Mouse (Mus musculus) ES-E14 (cell line): Measurements from ENCODE around the gene Mapk10. TPM values are rescaled to one million over a fixed set of nuclear protein-coding genes. Genes with fewer than 3 reads are reported as not detected.
"Not testable (repeated sequence)": the region's sequence is repeated elsewhere in the genome, so short reads cannot be mapped to it uniquely, and the experiment has no call there.

Source experiments
- DNase-seq: peaks from one replicate; pipeline ENCODE4 v3.0.0-alpha.2; 2013; ENCODE audit warnings: low read depth, low spot score
- H3K27ac ChIP-seq: 2 replicates; pipeline ENCODE4 v1.5.1; 2012; ENCODE audit warnings: low read depth, mild to moderate bottlenecking, low read length, moderate library complexity, mixed read lengths; ENCODE audit not compliant: poor library complexity, insufficient read depth, severe bottlenecking
- H3K36me3 ChIP-seq: 2 replicates; pipeline ENCODE4 v1.6.1; 2012; ENCODE audit warnings: mild to moderate bottlenecking, low read length, moderate library complexity, mixed read lengths; ENCODE audit not compliant: control insufficient read depth, poor library complexity, insufficient read depth, severe bottlenecking
- H3K4me1 ChIP-seq, 2 experiments: fragments of 150-350 bp in 1 of 2; sonication (generic) in 1 of 2; 2 replicates each; pipeline ENCODE4 v1.6.1; 2012; ENCODE audit warnings: low read length in 2 of 2, mild to moderate bottlenecking in 1 of 2, mixed read lengths in 1 of 2; ENCODE audit not compliant: control insufficient read depth in 2 of 2, insufficient read depth in 2 of 2, poor library complexity in 1 of 2
- H3K4me3 ChIP-seq, 2 experiments: fragments of 150-350 bp in 1 of 2; sonication (generic) in 1 of 2; 2 replicates each; pipeline ENCODE4 v1.5.1; 2012; ENCODE audit warnings: low read length in 2 of 2, low read depth in 1 of 2, mild to moderate bottlenecking in 1 of 2, mixed read lengths in 1 of 2; ENCODE audit not compliant: insufficient read depth in 1 of 2, poor library complexity in 1 of 2, severe bottlenecking in 1 of 2
- H3K9ac ChIP-seq: 2 replicates; pipeline ENCODE4 v1.6.1; 2012; ENCODE audit warnings: low read depth, mild to moderate bottlenecking, low read length, mixed read lengths; ENCODE audit not compliant: poor library complexity, insufficient read depth, severe bottlenecking
- H3K9me3 ChIP-seq: fragments of 150-350 bp; sonication (generic); 2 replicates; pipeline ENCODE4 v1.6.1; 2012; ENCODE audit warnings: low read depth, mild to moderate bottlenecking, low read length; ENCODE audit not compliant: control insufficient read depth, insufficient read depth
- CHD2 ChIP-seq: IDR thresholded peaks from 2 replicates; pipeline ENCODE4 v1.6.1; 2014; ENCODE audit warnings: mild to moderate bottlenecking, low read depth, low read length, inconsistent platforms
- HCFC1 ChIP-seq: IDR thresholded peaks from 2 replicates; pipeline ENCODE4 v1.6.1; 2012; ENCODE audit warnings: low read length, inconsistent platforms, borderline replicate concordance; ENCODE audit not compliant: insufficient read depth
- MAFK ChIP-seq: IDR thresholded peaks from 2 replicates; pipeline ENCODE4 v1.6.1; 2014; ENCODE audit warnings: mild to moderate bottlenecking, low read depth, low read length, inconsistent platforms; ENCODE audit not compliant: insufficient read depth
- ZC3H11A ChIP-seq: IDR thresholded peaks from 2 replicates; pipeline ENCODE4 v1.6.1; 2012; ENCODE audit warnings: low read depth, mild to moderate bottlenecking, inconsistent platforms, low read length, borderline replicate concordance
- ZNF384 ChIP-seq: IDR thresholded peaks from 2 replicates; pipeline ENCODE4 v1.6.1; 2012; ENCODE audit warnings: low read depth, low read length, inconsistent platforms
- in situ Hi-C, 2 experiments: fragments of 600-800 bp; cut with MboI; formaldehyde crosslinking; loops; one replicate each; pipeline ENCODE4 v1.15.1; 2025; ENCODE audit warnings: low sequenced_read_pairs in 2 of 2, inconsistent platforms in 1 of 2; ENCODE audit not compliant: unreplicated experiment in 2 of 2
- total RNA-seq: library from RNA; depleted of rRNA; stranded (reverse); fragments of 300-350 nt; gene quantifications from 2 replicates; pipeline ENCODE4 v1.2.3, GENCODE M21; 2012

The Mapk10 gene
- total RNA-seq, 1 experiment = 1.9 TPM

DNA sequence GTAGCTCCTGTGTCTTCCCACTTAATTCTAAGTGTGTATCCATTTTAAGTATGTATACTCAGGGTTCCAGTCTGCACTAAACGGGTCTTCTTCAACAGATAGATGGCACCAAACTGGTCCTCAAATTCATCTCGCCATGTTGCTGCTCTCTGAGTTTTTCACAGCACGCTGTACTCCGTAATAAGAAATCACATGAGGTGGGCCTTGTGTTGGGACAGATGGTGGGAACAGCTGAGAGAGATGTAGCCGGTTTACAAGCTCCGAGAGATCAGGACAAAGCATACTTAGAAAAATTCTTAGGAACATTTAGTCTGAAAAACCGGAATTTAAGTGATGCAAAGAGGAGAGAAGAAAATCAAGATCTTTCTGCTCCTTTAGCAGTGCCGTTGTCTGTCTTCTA lies 257.7 kb downstream of the Mapk10 start:
- Histone ChIP-seq H3K9ac (no peak overlapping the region), H3K36me3 (no peaks in the 10 kb centered on the region), H3K4me1 (no peaks in the 10 kb centered on the region), H3K9me3 (no peaks in the 10 kb centered on the region), H3K27ac (no peak overlapping the region), H3K4me3 (no peak overlapping the region)
- TF ChIP-seq MAFK (no peak), HCFC1 (no peak), ZC3H11A (no peak), ZNF384 (no peak), CHD2 (no peak)
- no peak for DNase-seq
- in situ Hi-C loops = no loop called here

- Histone ChIP-seq H3K9me3 (no peaks in the 10 kb centered on the region), H3K4me1 (no peaks in the 10 kb centered on the region), H3K36me3 (no peaks in the 10 kb centered on the region), H3K4me3 (no peak overlapping the region), H3K9ac (no peak overlapping the region), H3K27ac (no peak overlapping the region)
- in situ Hi-C loops = no loop called here
- DNase-seq = no peak
- no peak for TF ChIP-seq CHD2
- no peak for TF ChIP-seq ZNF384
- no peak for TF ChIP-seq HCFC1
- no peak for TF ChIP-seq ZC3H11A
- no peak for TF ChIP-seq MAFK
Observed at GRCm38 (mm10) chr5:102952918-102953317, 258.2 kb downstream of the Mapk10 start.

- Histone ChIP-seq H3K9ac (no peak overlapping the region), H3K4me3 (no peak overlapping the region), H3K9me3 (no peaks in the 10 kb centered on the region), H3K27ac (no peak overlapping the region), H3K4me1 (no peaks in the 10 kb centered on the region), H3K36me3 (no peaks in the 10 kb centered on the region)
- in situ Hi-C loops = no loop called here
- DNase-seq = no peak
- no peak for TF ChIP-seq ZC3H11A
- TF ChIP-seq MAFK = peak; percentile 94
Observed at GRCm38 (mm10) chr5:102947061-102947711, 263.9 kb downstream of the Mapk10 start.

- in situ Hi-C loops = no loop called here
- H3K27ac ChIP-seq = no peak overlapping the region
- no peaks in the 10 kb centered on the region for H3K36me3 ChIP-seq
- TF ChIP-seq CHD2 = no peak
- TF ChIP-seq HCFC1 = no peak
- TF ChIP-seq MAFK = no peak
- no peak for TF ChIP-seq ZNF384
- no peak for TF ChIP-seq ZC3H11A
- no peak overlapping the region for H3K4me3 ChIP-seq
- H3K9me3 ChIP-seq = no peaks in the 10 kb centered on the region
- H3K9ac ChIP-seq = no peak overlapping the region
- DNase-seq = no peak
- H3K4me1 ChIP-seq = no peaks in the 10 kb centered on the region
Observed at GRCm38 (mm10) chr5:102946625-102947024, 264.5 kb downstream of the Mapk10 start.

GRCm38 (mm10) chr5:102943864-102944630 lies 267.1 kb downstream of the Mapk10 start:
- H3K27ac ChIP-seq, H3K9me3 ChIP-seq, in situ Hi-C loops, H3K9ac ChIP-seq, H3K4me3 ChIP-seq, DNase-seq, H3K4me1 ChIP-seq, H3K36me3 ChIP-seq: not testable (repeated sequence)
